Mouse (Mus musculus) lung, adult 2 months (tissue): Measurements from ENCODE around the gene Ptprj.

Experiments used
- CTCF ChIP-seq: fragments of 200-500 bp; IDR thresholded peaks from 2 replicates; pipeline ENCODE4 v1.5.1; 2011; ENCODE audit warnings: mild to moderate bottlenecking, low read length, control low read depth; ENCODE audit not compliant: insufficient read depth
- POLR2A ChIP-seq: fragments of 200-500 bp; IDR thresholded peaks from 2 replicates; pipeline ENCODE4 v1.6.1; 2011; ENCODE audit warnings: low read depth, mild to moderate bottlenecking, control low read depth, low read length, borderline replicate concordance; ENCODE audit errors: extremely low read depth

- no peak for TF ChIP-seq CTCF
- no peak for TF ChIP-seq POLR2A
Measured at GRCm38 (mm10) chr2:90575713-90576112, 4.7 kb downstream of the Ptprj start.
